Mouse (Mus musculus): ENCODE data around the gene Ice2. TPM values are rescaled to one million over a fixed set of nuclear protein-coding genes. Genes with fewer than 3 reads are reported as not detected.

Gene Ice2
- polyA plus RNA-seq, 1 experiment: 0.01 TPM

GRCm38 (mm10) chr9:69368071-69368470, 29.6 kb upstream of the Ice2 start:
- no peak for TF ChIP-seq GATA1 (IDR thresholded peaks at IDR 0.05; ENCODE audit: low read length)
- no peak for TF ChIP-seq TAL1 (IDR thresholded peaks at IDR 0.05; ENCODE audit: low read length)
- H3K36me3 ChIP-seq (ENCODE audit: control insufficient read depth): no peaks in the 10 kb centered on the region; the same call in 1 of the 2 replicates
- H3K4me1 ChIP-seq (ENCODE audit: control insufficient read depth): no peaks in the 10 kb centered on the region
- no peaks in the 10 kb centered on the region for H3K27me3 ChIP-seq (ENCODE audit: control insufficient read depth)
- no peaks in the 10 kb centered on the region for H3K9me3 ChIP-seq (ENCODE audit: control insufficient read depth, low read length)
- H3K4me3 ChIP-seq (replicated peaks): no peak overlapping the region

GRCm38 (mm10) chr9:69371046-69371724, 26.5 kb upstream of the Ice2 start:
- Histone ChIP-seq H3K36me3 (ENCODE audit: control insufficient read depth) (no peaks in the 10 kb centered on the region), H3K4me1 (ENCODE audit: control insufficient read depth) (no peaks in the 10 kb centered on the region), H3K27me3 (ENCODE audit: control insufficient read depth) (no peaks in the 10 kb centered on the region), H3K9me3 (ENCODE audit: control insufficient read depth, low read length) (no peaks in the 10 kb centered on the region), H3K4me3 (replicated peaks) (no peak overlapping the region)
- TF ChIP-seq GATA1 (IDR thresholded peaks at IDR 0.05; ENCODE audit: low read length) (no peak), TAL1 (IDR thresholded peaks at IDR 0.05; ENCODE audit: low read length) (no peak)

DNA sequence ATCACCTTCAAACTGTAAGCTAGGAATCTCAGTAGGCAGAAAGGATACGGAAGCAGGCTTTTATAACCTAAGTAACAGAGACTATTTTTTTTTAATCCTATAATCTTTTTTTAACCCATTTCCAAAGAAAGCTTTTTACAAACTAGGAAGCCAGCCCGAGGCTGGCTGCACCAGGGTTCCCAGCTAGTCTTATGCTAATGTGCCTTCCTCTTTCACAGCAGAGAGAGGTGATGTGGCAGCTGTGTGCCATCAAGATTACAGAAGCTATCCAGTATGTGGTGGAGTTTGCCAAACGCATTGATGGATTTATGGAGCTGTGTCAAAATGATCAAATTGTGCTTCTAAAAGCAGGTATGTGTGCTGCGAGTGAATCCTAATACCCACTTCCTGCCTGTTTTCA, 24.8 kb upstream of the Ice2 start:
- H3K9me3 ChIP-seq (ENCODE audit: control insufficient read depth, low read length): no peaks in the 10 kb centered on the region
- no peaks in the 10 kb centered on the region for H3K4me1 ChIP-seq (ENCODE audit: control insufficient read depth)
- H3K36me3 ChIP-seq (ENCODE audit: control insufficient read depth): no peaks in the 10 kb centered on the region; the same call in 1 of the 2 replicates
- H3K27me3 ChIP-seq (ENCODE audit: control insufficient read depth): no peaks in the 10 kb centered on the region
- H3K4me3 ChIP-seq (replicated peaks): no peak overlapping the region
- TF ChIP-seq GATA1 (IDR thresholded peaks at IDR 0.05; ENCODE audit: low read length): no peak
- TF ChIP-seq TAL1 (IDR thresholded peaks at IDR 0.05; ENCODE audit: low read length): no peak

DNA sequence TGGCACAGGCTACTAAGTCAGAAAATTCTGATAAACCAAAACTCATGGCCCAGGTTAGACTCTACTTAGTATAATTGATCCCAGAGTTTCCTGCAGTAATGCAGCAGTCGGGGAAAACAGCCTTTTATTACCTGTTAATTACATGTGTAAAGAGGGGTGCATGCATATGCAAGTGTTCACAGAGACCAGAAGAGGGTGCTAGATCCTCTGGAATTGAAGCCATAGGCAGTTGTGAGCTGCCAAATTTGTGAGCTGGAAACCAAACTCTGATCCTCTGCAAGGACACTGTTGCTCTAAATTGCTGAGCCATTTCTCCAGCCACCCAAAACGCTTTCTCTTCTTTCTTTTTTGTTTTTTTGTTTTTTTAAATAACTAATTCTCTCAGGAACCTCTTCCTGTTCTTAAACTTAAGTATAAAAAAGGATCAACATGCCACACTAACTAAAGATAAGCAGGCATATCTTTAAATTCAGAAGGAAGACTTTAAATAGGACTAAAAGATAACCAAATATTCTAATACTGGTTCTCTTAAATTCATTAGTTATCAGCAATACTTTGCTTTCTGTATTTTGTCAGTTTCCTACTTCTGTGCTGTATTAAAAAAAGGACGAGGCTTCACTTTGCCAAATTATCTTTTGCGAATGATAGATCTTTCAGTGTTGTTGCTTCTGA, 20.6 kb upstream of the Ice2 start:
- Histone ChIP-seq H3K4me3 (replicated peaks) (no peak overlapping the region), H3K36me3 (ENCODE audit: control insufficient read depth) (no peaks in the 10 kb centered on the region; the same call in 1 of the 2 replicates), H3K27me3 (ENCODE audit: control insufficient read depth) (no peaks in the 10 kb centered on the region), H3K9me3 (ENCODE audit: control insufficient read depth, low read length) (no peaks in the 10 kb centered on the region), H3K4me1 (ENCODE audit: control insufficient read depth) (no peaks in the 10 kb centered on the region)
- TF ChIP-seq GATA1 (IDR thresholded peaks at IDR 0.05; ENCODE audit: low read length): no peak
- no peak for TF ChIP-seq TAL1 (IDR thresholded peaks at IDR 0.05; ENCODE audit: low read length)

GRCm38 (mm10) chr9:69377654-69378045, 20.1 kb upstream of the Ice2 start:
- Histone ChIP-seq H3K4me1 (ENCODE audit: control insufficient read depth) (no peaks in the 10 kb centered on the region), H3K9me3 (ENCODE audit: control insufficient read depth, low read length) (no peaks in the 10 kb centered on the region), H3K27me3 (ENCODE audit: control insufficient read depth) (no peaks in the 10 kb centered on the region), H3K36me3 (ENCODE audit: control insufficient read depth) (no peaks in the 10 kb centered on the region; the same call in 1 of the 2 replicates), H3K4me3 (replicated peaks) (no peak overlapping the region)
- TF ChIP-seq TAL1 (IDR thresholded peaks at IDR 0.05; ENCODE audit: low read length) (no peak), GATA1 (IDR thresholded peaks at IDR 0.05; ENCODE audit: low read length) (no peak)

DNA sequence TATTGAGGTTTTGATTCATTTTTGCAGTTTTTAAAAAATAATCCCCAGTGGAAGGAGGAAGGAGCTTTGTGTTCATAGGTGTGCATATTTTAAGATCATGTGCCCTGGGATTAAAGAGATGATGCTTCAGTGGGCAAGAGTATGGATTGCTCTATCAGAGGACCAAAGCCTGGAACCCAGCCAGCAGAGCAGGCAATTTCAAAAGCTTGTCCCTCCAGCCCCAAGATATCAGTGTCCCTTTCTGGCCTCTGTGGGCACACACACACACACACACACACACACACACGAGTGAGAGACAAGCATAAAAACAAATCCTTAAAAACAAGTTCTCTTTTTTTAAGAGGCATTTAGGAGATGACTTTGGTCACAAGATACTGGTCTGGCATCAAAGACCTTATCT, 17.2 kb upstream of the Ice2 start:
- H3K36me3 ChIP-seq (ENCODE audit: control insufficient read depth): no peaks in the 10 kb centered on the region; the same call in 1 of the 2 replicates
- TF ChIP-seq GATA1 (IDR thresholded peaks at IDR 0.05; ENCODE audit: low read length) (no peak), TAL1 (IDR thresholded peaks at IDR 0.05; ENCODE audit: low read length) (no peak)
- H3K4me3 ChIP-seq (replicated peaks): no peak overlapping the region
- no peaks in the 10 kb centered on the region for H3K27me3 ChIP-seq (ENCODE audit: control insufficient read depth)
- no peaks in the 10 kb centered on the region for H3K9me3 ChIP-seq (ENCODE audit: control insufficient read depth, low read length)
- no peaks in the 10 kb centered on the region for H3K4me1 ChIP-seq (ENCODE audit: control insufficient read depth)

DNA sequence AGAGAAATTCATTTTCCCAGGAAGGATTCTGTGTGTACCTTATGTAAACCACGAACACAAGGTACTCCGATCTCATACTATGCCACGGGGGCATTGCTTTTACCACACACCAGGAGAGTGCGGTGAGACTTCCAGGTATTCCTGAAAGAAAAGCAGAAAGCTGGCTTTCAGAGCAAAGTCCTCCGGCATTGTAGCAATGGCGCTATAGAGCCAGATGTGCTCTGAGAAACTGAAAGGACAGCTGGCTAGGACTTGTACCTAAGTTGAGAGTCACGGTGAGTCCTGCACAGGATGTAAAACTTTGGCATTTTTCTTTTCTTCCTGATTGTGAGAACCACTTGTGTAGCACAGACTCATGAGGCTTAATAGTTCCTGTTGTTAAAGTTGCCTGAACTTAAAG, 16.0 kb upstream of the Ice2 start:
- TF ChIP-seq TAL1 (IDR thresholded peaks at IDR 0.05; ENCODE audit: low read length) (no peak), GATA1 (IDR thresholded peaks at IDR 0.05; ENCODE audit: low read length) (no peak)
- Histone ChIP-seq H3K4me1 (ENCODE audit: control insufficient read depth) (no peaks in the 10 kb centered on the region), H3K4me3 (replicated peaks) (no peak overlapping the region), H3K27me3 (ENCODE audit: control insufficient read depth) (no peaks in the 10 kb centered on the region), H3K36me3 (ENCODE audit: control insufficient read depth) (no peaks in the 10 kb centered on the region; the same call in 1 of the 2 replicates), H3K9me3 (ENCODE audit: control insufficient read depth, low read length) (no peaks in the 10 kb centered on the region)

DNA sequence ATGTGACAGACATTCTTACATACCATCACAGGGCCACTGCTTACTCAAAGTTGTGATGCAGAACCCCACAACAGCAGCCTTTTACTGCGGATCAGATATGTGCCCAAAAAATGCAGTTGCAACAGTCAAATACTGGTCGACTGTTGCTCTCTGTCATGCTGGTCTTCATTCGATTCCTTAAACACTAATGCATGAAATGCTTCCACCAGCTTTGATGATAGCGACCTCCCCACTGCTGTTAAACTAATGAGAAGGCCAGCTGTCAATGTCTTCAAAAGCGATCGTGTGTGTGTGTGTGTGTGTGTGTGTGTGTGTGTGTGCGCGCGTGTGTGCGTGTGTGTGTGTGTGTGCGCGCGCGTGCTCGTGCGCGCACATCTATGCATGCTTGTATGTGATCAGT, 13.2 kb upstream of the Ice2 start:
- H3K4me3 ChIP-seq (replicated peaks): no peak overlapping the region
- H3K4me1 ChIP-seq (ENCODE audit: control insufficient read depth): no peaks in the 10 kb centered on the region
- H3K9me3 ChIP-seq (ENCODE audit: control insufficient read depth, low read length): no peaks in the 10 kb centered on the region

GRCm38 (mm10) chr9:69384905-69385304, 12.8 kb upstream of the Ice2 start:
- TF ChIP-seq GATA1 (IDR thresholded peaks at IDR 0.05; ENCODE audit: low read length) (no peak), TAL1 (IDR thresholded peaks at IDR 0.05; ENCODE audit: low read length) (no peak)
- Histone ChIP-seq H3K27me3 (ENCODE audit: control insufficient read depth) (no peaks in the 10 kb centered on the region), H3K4me1 (ENCODE audit: control insufficient read depth) (no peaks in the 10 kb centered on the region), H3K9me3 (ENCODE audit: control insufficient read depth, low read length) (no peaks in the 10 kb centered on the region), H3K4me3 (replicated peaks) (no peak overlapping the region), H3K36me3 (ENCODE audit: control insufficient read depth) (no peaks in the 10 kb centered on the region)

More for the DNA sequence above, 13.2 kb upstream of the Ice2 start:
- H3K27me3 ChIP-seq (ENCODE audit: control insufficient read depth): no peaks in the 10 kb centered on the region
- H3K36me3 ChIP-seq (ENCODE audit: control insufficient read depth): no peaks in the 10 kb centered on the region
- no peak for TF ChIP-seq TAL1 (IDR thresholded peaks at IDR 0.05; ENCODE audit: low read length)
- no peak for TF ChIP-seq GATA1 (IDR thresholded peaks at IDR 0.05; ENCODE audit: low read length)

Data from erythroblast, embryonic 14.5 days (primary cell).